Mouse (Mus musculus) C2C12 (cell line): ENCODE data around the gene Gm9837.

Experiments used
- CEBPB ChIP-seq: IDR thresholded peaks from one replicate; pipeline ENCODE4 v1.6.1; 2011; ENCODE audit warnings: low read depth, mild to moderate bottlenecking, control low read depth, moderate library complexity
- CTCF ChIP-seq: IDR thresholded peaks from one replicate; pipeline ENCODE4 v1.5.1; 2011; ENCODE audit not compliant: control insufficient read depth, insufficient read depth, insufficient read length
- FOSL1 ChIP-seq: IDR thresholded peaks from one replicate; pipeline ENCODE4 v1.8.0; 2011; ENCODE audit warnings: mild to moderate bottlenecking, low read length; ENCODE audit not compliant: poor library complexity, insufficient read depth, severe bottlenecking
- MAX ChIP-seq: IDR thresholded peaks from one replicate; pipeline ENCODE4 v1.6.1; 2011; ENCODE audit warnings: mild to moderate bottlenecking, control low read depth
- MYOD1 ChIP-seq: IDR thresholded peaks from one replicate; pipeline ENCODE4 v1.6.1; 2011; ENCODE audit warnings: low read depth; ENCODE audit not compliant: control insufficient read depth, insufficient read length
- MYOG ChIP-seq: IDR thresholded peaks from one replicate; pipeline ENCODE4 v1.6.1; 2011; ENCODE audit not compliant: control insufficient read depth, insufficient read length; ENCODE audit errors: extremely low read depth
- USF1 ChIP-seq: IDR thresholded peaks from one replicate; pipeline ENCODE4 v1.6.1; 2011; ENCODE audit warnings: low read depth, mild to moderate bottlenecking, control low read depth, moderate library complexity

GRCm38 (mm10) chr11:53457372-53457954 lies 12.8 kb downstream of the Gm9837 start:
- TF ChIP-seq CTCF: no peak
- TF ChIP-seq FOSL1: no peak
- TF ChIP-seq USF1: no peak
- TF ChIP-seq MAX: no peak
- no peak for TF ChIP-seq MYOG
- TF ChIP-seq MYOD1: no peak
- TF ChIP-seq CEBPB: no peak
